Mouse (Mus musculus): ENCODE measurements at regions not wholly inside any gene's neighbourhood (a gene's known extent, or its start where the extent isn't known, plus 50 kb on each side); places are given as distances from the start of the nearest gene placed in this dataset.

DNA sequence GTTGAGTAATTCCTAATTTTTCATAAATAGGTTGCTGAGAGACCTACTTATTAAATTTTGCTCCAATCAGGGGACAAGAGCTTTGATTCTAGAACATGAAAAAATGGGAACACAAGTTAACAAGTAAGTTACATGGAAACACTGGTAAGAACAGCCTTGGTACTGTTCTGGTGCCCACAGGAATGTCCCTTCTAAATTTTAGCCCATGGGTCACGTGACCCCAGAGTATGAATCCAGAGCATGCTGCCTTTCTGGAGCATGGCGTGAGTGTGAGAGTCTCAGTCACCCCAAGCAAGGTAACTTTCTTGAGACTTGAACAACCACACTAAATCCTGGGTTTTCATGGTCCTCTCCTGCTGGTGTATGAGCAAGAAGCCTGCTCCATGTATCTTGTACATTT is 263.7 kb upstream of the Actbl2 start:
- no peak for TF ChIP-seq CTCF (IDR thresholded peaks at IDR 0.05)
- Histone ChIP-seq H3K4me3 (ENCODE audit: low read depth, low read length) (no peak overlapping the region), H3K4me2 (ENCODE audit: low read depth, low read length, poor library complexity, severe bottlenecking) (no peak overlapping the region), H3K9ac (replicated peaks; ENCODE audit: low read length, poor library complexity, severe bottlenecking) (no peak overlapping the region), H3K9me3 (ENCODE audit: low read length) (no peaks in the 10 kb centered on the region), H3K36me3 (ENCODE audit: insufficient read depth, low read length) (no peaks in the 10 kb centered on the region), H3K27me3 (ENCODE audit: insufficient read depth, low read length) (no peaks in the 10 kb centered on the region), H3K4me1 (ENCODE audit: insufficient read depth, low read length) (no peaks in the 10 kb centered on the region), H3K27ac (ENCODE audit: low read depth, low read length) (no peak overlapping the region)
- ATAC-seq (ENCODE audit: low FRiP score) (no peak), DNase-seq (ENCODE audit: low spot score) (no peak)
- WGBS, result 93% methylated on average over 2 of the region's 2 CpGs

DNA sequence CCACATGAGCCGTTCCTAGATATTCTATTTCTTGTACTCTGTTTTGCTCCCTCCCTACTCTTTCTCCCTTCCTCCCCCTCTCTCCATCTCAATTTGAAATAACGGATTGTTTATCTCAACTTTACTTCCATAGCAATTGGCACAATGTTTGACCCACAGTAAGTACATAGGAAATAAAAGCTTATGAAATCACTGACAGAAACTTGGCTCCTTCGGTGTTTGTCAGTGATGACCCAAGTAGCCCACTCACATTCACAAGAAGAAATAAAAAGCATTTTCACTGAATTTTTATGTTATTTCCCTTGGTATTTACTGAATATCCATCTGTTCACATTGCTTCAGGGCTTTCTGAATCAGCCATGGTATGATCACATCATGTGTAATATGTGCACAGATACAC is 260.2 kb upstream of the Actbl2 start:
- Histone ChIP-seq H3K4me3 (ENCODE audit: low read depth, low read length) (no peak overlapping the region), H3K4me1 (ENCODE audit: insufficient read depth, low read length) (no peaks in the 10 kb centered on the region), H3K4me2 (ENCODE audit: low read depth, low read length, poor library complexity, severe bottlenecking) (no peak overlapping the region), H3K9me3 (ENCODE audit: low read length) (no peaks in the 10 kb centered on the region), H3K36me3 (ENCODE audit: insufficient read depth, low read length) (no peaks in the 10 kb centered on the region), H3K27ac (ENCODE audit: low read depth, low read length) (no peak overlapping the region), H3K9ac (replicated peaks; ENCODE audit: low read length, poor library complexity, severe bottlenecking) (no peak overlapping the region), H3K27me3 (ENCODE audit: insufficient read depth, low read length) (no peaks in the 10 kb centered on the region)
- no peak for TF ChIP-seq CTCF (IDR thresholded peaks at IDR 0.05)
- DNase-seq (ENCODE audit: low spot score), result no peak
- ATAC-seq (ENCODE audit: low FRiP score), result no peak
- 96% methylated on average over 3 of the region's 3 CpGs for WGBS

DNA sequence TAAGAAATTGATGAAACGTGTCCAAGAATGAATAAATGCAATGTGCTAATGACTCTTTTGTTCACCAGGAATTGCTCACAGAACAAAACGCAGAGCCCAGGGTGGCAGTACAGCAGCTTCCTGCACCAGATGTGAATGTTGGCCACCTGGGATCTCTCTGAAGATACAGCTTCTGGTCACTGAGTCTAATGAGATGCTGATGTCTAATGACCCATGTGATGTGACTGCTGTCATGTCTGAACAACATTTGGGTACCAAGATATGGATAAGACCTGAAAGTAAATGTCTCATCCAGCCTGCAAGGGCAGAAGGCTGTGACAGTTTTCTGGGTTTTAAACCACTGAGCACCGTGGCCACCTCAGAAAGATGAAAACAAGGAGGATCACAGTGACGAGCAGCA is 252.1 kb upstream of the Actbl2 start:
- Histone ChIP-seq H3K27me3 (ENCODE audit: insufficient read depth, low read length) (no peaks in the 10 kb centered on the region), H3K4me1 (ENCODE audit: insufficient read depth, low read length) (no peaks in the 10 kb centered on the region), H3K36me3 (ENCODE audit: insufficient read depth, low read length) (no peaks in the 10 kb centered on the region), H3K9ac (replicated peaks; ENCODE audit: low read length, poor library complexity, severe bottlenecking) (no peak overlapping the region), H3K4me3 (ENCODE audit: low read depth, low read length) (no peak overlapping the region), H3K9me3 (ENCODE audit: low read length) (no peaks in the 10 kb centered on the region), H3K27ac (ENCODE audit: low read depth, low read length) (no peak overlapping the region), H3K4me2 (ENCODE audit: low read depth, low read length, poor library complexity, severe bottlenecking) (no peak overlapping the region)
- no peak for TF ChIP-seq CTCF (IDR thresholded peaks at IDR 0.05)
- DNase-seq (ENCODE audit: low spot score) (peak; percentile 8), ATAC-seq (ENCODE audit: low FRiP score) (no peak)
- 77% methylated on average over 4 of the region's 4 CpGs for WGBS

DNA sequence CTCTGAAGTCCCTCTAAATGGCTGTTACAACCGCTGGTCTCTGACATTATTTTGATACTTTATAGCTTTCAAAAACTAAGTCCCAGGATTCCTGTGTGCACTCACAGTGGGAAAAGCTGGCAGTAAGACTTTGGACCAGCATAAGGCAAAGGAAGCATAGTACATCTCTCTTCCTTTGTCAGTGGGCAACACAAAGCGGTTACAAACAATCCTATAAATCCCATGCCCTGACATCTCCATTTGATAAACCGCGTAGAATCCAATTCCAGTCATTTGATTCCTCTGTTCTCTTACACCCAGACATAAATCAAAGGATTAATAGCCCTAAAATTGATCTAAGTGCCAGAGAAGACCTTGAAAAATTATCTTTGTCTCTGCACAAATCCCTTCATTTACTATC is 240.7 kb upstream of the Actbl2 start:
- H3K27me3 ChIP-seq (ENCODE audit: insufficient read depth, low read length), result no peaks in the 10 kb centered on the region
- ATAC-seq (ENCODE audit: low FRiP score) (no peak), DNase-seq (ENCODE audit: low spot score) (no peak)
- H3K9me3 ChIP-seq (ENCODE audit: low read length), result no peaks in the 10 kb centered on the region
- H3K4me1 ChIP-seq (ENCODE audit: insufficient read depth, low read length), result no peaks in the 10 kb centered on the region
- no peak overlapping the region for H3K27ac ChIP-seq (ENCODE audit: low read depth, low read length)
- 33% methylated on average over 4 of the region's 4 CpGs for WGBS
- H3K4me2 ChIP-seq (ENCODE audit: low read depth, low read length, poor library complexity, severe bottlenecking), result no peak overlapping the region
- no peaks in the 10 kb centered on the region for H3K36me3 ChIP-seq (ENCODE audit: insufficient read depth, low read length)
- TF ChIP-seq CTCF (IDR thresholded peaks at IDR 0.05), result no peak
- no peak overlapping the region for H3K9ac ChIP-seq (replicated peaks; ENCODE audit: low read length, poor library complexity, severe bottlenecking)
- no peak overlapping the region for H3K4me3 ChIP-seq (ENCODE audit: low read depth, low read length)

DNA sequence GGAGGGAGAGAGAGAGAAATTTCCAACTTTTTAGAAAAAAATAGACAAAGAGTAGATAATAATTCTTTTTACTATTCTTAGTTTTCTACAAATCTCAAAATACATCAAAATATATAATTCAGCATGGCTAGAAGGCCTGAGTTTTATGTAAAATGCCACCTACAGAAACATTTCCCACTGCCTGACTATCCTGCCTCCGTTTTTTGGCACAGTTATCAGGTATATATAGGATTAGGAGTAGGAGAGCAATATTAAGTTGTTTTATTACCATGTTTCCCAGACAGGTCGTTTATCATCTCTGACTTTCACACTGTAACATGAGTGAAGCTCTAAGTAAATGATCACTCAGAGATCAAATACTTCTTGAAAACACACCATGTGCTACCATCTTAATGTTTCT is 224.7 kb upstream of the Actbl2 start:
- Histone ChIP-seq H3K36me3 (ENCODE audit: insufficient read depth, low read length) (no peaks in the 10 kb centered on the region), H3K9ac (replicated peaks; ENCODE audit: low read length, poor library complexity, severe bottlenecking) (no peak overlapping the region), H3K27ac (ENCODE audit: low read depth, low read length) (no peak overlapping the region), H3K9me3 (ENCODE audit: low read length) (no peaks in the 10 kb centered on the region), H3K4me2 (ENCODE audit: low read depth, low read length, poor library complexity, severe bottlenecking) (no peak overlapping the region), H3K4me3 (ENCODE audit: low read depth, low read length) (no peak overlapping the region), H3K4me1 (ENCODE audit: insufficient read depth, low read length) (no peaks in the 10 kb centered on the region), H3K27me3 (ENCODE audit: insufficient read depth, low read length) (no peaks in the 10 kb centered on the region)
- ATAC-seq (ENCODE audit: low FRiP score), result no peak
- WGBS, result 64% methylated on average over 2 of the region's 2 CpGs
- DNase-seq (ENCODE audit: low spot score), result no peak
- TF ChIP-seq CTCF (IDR thresholded peaks at IDR 0.05), result no peak

DNA sequence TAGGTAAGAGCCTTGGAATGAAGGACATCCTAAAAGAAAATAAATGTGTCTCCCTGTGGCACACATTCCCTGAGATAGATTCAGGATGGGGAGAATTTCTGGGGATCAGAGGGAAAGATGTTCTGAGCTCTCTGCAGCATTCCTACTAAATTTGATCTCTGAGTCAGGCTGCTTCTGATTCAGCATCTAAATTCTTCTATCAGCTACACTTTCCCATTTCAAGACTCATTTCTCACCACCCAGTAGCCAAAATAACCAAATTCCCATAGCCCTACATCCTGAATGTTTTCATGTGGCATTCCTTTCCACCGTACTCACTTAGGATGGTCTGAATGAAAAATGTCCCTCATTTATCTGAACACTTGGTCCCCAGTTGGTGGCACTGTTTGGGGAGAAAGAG is 223.2 kb upstream of the Actbl2 start:
- DNase-seq (ENCODE audit: low spot score) (no peak), ATAC-seq (ENCODE audit: low FRiP score) (no peak)
- no peak for TF ChIP-seq CTCF (IDR thresholded peaks at IDR 0.05)
- Histone ChIP-seq H3K36me3 (ENCODE audit: insufficient read depth, low read length) (no peaks in the 10 kb centered on the region), H3K4me3 (ENCODE audit: low read depth, low read length) (no peak overlapping the region), H3K27ac (ENCODE audit: low read depth, low read length) (no peak overlapping the region), H3K9me3 (ENCODE audit: low read length) (no peaks in the 10 kb centered on the region), H3K4me1 (ENCODE audit: insufficient read depth, low read length) (no peaks in the 10 kb centered on the region), H3K9ac (replicated peaks; ENCODE audit: low read length, poor library complexity, severe bottlenecking) (no peak overlapping the region), H3K4me2 (ENCODE audit: low read depth, low read length, poor library complexity, severe bottlenecking) (no peak overlapping the region), H3K27me3 (ENCODE audit: insufficient read depth, low read length) (no peaks in the 10 kb centered on the region)
- whole genome bisulfite sequencing, result 85% methylated on average over 1 of the region's 1 CpGs

DNA sequence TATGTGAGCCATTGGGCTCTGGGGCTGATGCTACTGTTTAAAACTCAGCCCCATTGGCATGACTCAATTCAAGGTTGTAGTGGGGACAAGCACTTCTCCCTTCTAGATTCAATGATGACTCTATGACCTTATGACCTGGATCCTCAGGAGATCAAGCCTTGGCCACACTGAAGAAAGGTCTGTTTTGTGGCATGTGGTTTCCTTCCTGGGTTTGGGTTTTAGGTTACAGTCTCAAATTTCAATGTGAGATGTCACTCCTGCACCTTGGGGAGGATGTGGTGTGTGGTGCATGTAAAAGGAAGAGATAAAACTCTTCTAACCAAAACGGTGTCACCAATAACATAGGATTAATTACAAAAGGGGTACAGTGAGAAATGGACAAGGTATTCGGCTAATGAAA is 211.2 kb upstream of the Actbl2 start:
- TF ChIP-seq CTCF (IDR thresholded peaks at IDR 0.05), result no peak
- Histone ChIP-seq H3K27ac (ENCODE audit: low read depth, low read length) (no peak overlapping the region), H3K4me3 (ENCODE audit: low read depth, low read length) (no peak overlapping the region), H3K27me3 (ENCODE audit: insufficient read depth, low read length) (no peaks in the 10 kb centered on the region), H3K9ac (replicated peaks; ENCODE audit: low read length, poor library complexity, severe bottlenecking) (no peak overlapping the region), H3K4me1 (ENCODE audit: insufficient read depth, low read length) (no peaks in the 10 kb centered on the region), H3K9me3 (ENCODE audit: low read length) (no peaks in the 10 kb centered on the region), H3K4me2 (ENCODE audit: low read depth, low read length, poor library complexity, severe bottlenecking) (no peak overlapping the region), H3K36me3 (ENCODE audit: insufficient read depth, low read length) (no peaks in the 10 kb centered on the region)
- WGBS, result 69% methylated on average over 2 of the region's 2 CpGs
- ATAC-seq (ENCODE audit: low FRiP score) (no peak), DNase-seq (ENCODE audit: low spot score) (no peak)
